Mouse (Mus musculus) limb, embryonic 15.5 days (tissue): Measurements from ENCODE around the gene Pbx2. TPM values are rescaled to one million over a fixed set of nuclear protein-coding genes. Genes with fewer than 3 reads are reported as not detected.

Experiments used
- ATAC-seq: fragments of 200-750 bp; cut with Nextera tagmentation; 2 replicates; pipeline ENCODE4 v1.8.0; 2017; ENCODE audit warnings: low read depth, moderate TSS enrichment; ENCODE audit not compliant: insufficient number of reproducible peaks, low FRiP score, low TSS enrichment
- H3K27ac ChIP-seq: fragments of 300-500 bp; sonication (generic); 2 replicates; pipeline ENCODE4 v1.5.1; 2015; ENCODE audit warnings: moderate library complexity, mild to moderate bottlenecking, inconsistent platforms
- H3K27me3 ChIP-seq: fragments of 300-500 bp; sonication (generic); 2 replicates; pipeline ENCODE4 v1.6.1; 2015; ENCODE audit warnings: inconsistent platforms
- H3K36me3 ChIP-seq: fragments of 300-500 bp; sonication (generic); 2 replicates; pipeline ENCODE4 v1.6.1; 2015; ENCODE audit warnings: inconsistent platforms
- H3K4me1 ChIP-seq: fragments of 300-500 bp; sonication (generic); 2 replicates; pipeline ENCODE4 v1.6.1; 2015; ENCODE audit warnings: inconsistent platforms
- H3K4me2 ChIP-seq: fragments of 300-500 bp; sonication (generic); 2 replicates; pipeline ENCODE4 v1.6.1; 2015; ENCODE audit warnings: mild to moderate bottlenecking, inconsistent platforms
- H3K4me3 ChIP-seq: fragments of 300-500 bp; sonication (generic); 2 replicates; pipeline ENCODE4 v1.5.1; 2015; ENCODE audit warnings: mild to moderate bottlenecking, inconsistent platforms
- H3K9ac ChIP-seq: fragments of 300-500 bp; sonication (generic); 2 replicates; pipeline ENCODE4 v1.6.1; 2015; ENCODE audit warnings: inconsistent platforms
- H3K9me3 ChIP-seq: fragments of 300-500 bp; sonication (generic); 2 replicates; pipeline ENCODE4 v1.6.1; 2016; ENCODE audit warnings: inconsistent platforms
- WGBS: fragments of 180-500 bp; shearing (Covaris S2); methylation state at CpG from one replicate; pipeline ENCODE4 v1.1.7; 2015; 5-methylcytosine and 5-hydroxymethylcytosine counted together
- polyA plus RNA-seq: library from polyadenylated mRNA; unstranded; fragments of >200 nt; fragmentation: Nextera tagmentation; extraction: Ambion mirVana; gene quantifications from 2 replicates; pipeline ENCODE4 v1.2.1, GENCODE M21; 2015

The Pbx2 gene
- polyA plus RNA-seq, 1 experiment from 2014 or later: 9.8 TPM

DNA sequence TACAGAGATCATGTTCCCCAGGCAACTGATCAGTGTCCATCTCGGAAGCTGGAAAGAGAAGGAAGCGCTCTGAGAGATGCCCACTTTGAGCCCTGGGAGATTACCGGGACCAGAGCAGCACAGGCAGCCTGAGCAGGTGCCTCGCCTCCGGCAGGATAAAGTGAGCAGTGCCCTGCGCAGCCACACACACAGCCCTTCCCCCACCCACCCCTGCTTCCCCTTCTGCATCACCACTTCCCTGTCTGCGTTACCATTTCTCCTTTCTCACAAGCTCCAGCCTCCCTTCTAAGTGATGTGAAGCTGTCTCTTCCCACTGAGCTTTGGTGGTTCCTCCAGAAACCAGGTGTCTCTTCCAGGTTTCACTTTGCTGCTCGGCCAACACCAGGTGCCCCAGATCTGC lies 29.9 kb upstream of the Pbx2 start:
- Histone ChIP-seq H3K9ac (no peak overlapping the region), H3K4me3 (no peak overlapping the region), H3K36me3 (no peaks in the 10 kb centered on the region), H3K4me1 (peaks cover 13% of the 10 kb centered on the region), H3K4me2 (no peak overlapping the region), H3K27me3 (0 out of 2 replicates have a peak, but pooled peaks cover 3% of the 10 kb centered on the region), H3K9me3 (no peaks in the 10 kb centered on the region), H3K27ac (0 out of 2 replicates have a peak overlapping the region, but pooled peaks have one; percentile 27)
- 25% methylated on average over 8 of the region's 8 CpGs for WGBS
- ATAC-seq: no peak

DNA sequence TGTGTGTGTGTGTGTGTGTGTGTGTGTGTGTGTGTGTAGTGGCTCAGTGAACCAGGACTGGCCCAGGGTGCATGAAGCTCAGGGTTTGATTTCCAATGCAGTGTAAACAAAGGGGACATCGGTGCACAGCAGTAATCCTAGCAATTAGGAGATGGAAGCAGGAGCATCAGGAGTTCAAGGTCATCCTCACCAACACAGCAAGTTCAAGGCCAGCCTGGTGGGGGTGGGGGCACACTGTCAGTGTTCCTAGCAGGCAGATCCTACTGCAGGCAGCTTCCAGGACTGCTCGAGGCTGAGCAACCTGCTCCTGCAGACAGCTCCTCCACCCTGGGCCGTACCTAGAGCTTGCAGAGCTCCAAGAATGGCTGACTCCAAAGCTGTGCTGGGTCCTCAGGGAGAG lies 28.5 kb upstream of the Pbx2 start:
- Histone ChIP-seq H3K27me3 (0 out of 2 replicates have a peak, but pooled peaks cover 12% of the 10 kb centered on the region), H3K4me3 (no peak overlapping the region), H3K9me3 (no peaks in the 10 kb centered on the region), H3K36me3 (no peaks in the 10 kb centered on the region), H3K9ac (no peak overlapping the region), H3K4me1 (peaks cover 13% of the 10 kb centered on the region), H3K27ac (no peak overlapping the region), H3K4me2 (no peak overlapping the region)
- WGBS: 70% methylated on average over 3 of the region's 3 CpGs
- ATAC-seq: no peak

DNA sequence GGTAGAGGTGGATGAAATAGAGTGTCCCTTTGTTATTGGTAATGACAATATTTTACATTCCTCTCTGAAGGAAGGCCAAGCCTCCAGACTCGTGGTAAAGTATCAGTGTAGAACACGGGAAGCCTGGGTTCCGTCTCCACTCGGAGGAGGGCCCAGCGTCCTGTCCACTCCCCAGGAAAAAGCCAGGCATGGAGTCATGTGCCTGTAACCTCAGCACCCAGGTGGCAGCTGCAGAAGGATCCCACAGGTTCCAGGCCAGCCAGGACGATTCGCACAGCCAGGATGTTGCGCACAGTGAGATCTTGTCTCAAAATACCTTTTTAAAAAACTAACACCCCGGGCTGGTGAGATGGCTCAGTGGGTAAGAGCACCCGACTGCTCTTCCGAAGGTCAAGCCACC lies 27.7 kb upstream of the Pbx2 start:
- Histone ChIP-seq H3K27ac (no peak overlapping the region), H3K4me2 (no peak overlapping the region), H3K4me1 (peaks cover 13% of the 10 kb centered on the region), H3K4me3 (no peak overlapping the region), H3K27me3 (0 out of 2 replicates have a peak, but pooled peaks cover 16% of the 10 kb centered on the region), H3K9me3 (no peaks in the 10 kb centered on the region), H3K36me3 (no peaks in the 10 kb centered on the region), H3K9ac (no peak overlapping the region)
- 64% methylated on average over 11 of the region's 11 CpGs for WGBS
- no peak for ATAC-seq

DNA sequence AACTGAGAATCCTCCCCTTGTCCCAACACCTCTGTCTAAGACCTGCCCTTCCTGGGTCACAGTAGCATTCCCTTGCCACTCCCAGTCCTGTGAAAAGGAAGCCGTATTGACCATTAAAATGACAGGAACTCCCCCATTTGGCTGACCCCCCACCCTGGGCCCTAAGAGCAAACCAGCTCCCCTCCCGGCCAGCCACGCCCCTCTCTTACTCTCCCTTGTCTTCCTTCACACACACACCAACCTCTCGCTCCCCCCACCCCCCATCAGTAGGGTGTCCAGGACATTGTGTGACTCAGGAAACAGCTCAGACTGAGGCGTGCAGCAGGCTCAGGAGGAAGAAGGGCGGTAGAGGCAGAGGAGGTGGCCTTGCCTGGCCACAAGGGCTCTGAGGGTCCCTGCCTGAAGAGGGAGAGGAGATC lies 27.1 kb upstream of the Pbx2 start, which contains the start of gene Notch4:
Gene Notch4, plus strand, starts transcription at position 266 of the 419 bp plus-strand sequence.
- no peak for ATAC-seq
- WGBS: 10% methylated on average over 6 of the region's 6 CpGs
- H3K9ac ChIP-seq: no peak within 1 kb of the TSS
- H3K36me3 ChIP-seq: no peaks in the 10 kb centered on the region
- 0 out of 2 replicates have a peak, but pooled peaks cover 20% of the 10 kb centered on the region for H3K27me3 ChIP-seq
- H3K4me1 ChIP-seq: peaks cover 13% of the 10 kb centered on the region
- H3K4me3 ChIP-seq: peak within 1 kb of the TSS; percentile 9; the same call in 1 of the 2 replicates
- no peak within 1 kb of the TSS; the same call in 1 of the 2 replicates for H3K27ac ChIP-seq
- 0 out of 2 replicates have a peak within 1 kb of the TSS, but pooled peaks have one; percentile 7 for H3K4me2 ChIP-seq
- H3K9me3 ChIP-seq: no peaks in the 10 kb centered on the region

DNA sequence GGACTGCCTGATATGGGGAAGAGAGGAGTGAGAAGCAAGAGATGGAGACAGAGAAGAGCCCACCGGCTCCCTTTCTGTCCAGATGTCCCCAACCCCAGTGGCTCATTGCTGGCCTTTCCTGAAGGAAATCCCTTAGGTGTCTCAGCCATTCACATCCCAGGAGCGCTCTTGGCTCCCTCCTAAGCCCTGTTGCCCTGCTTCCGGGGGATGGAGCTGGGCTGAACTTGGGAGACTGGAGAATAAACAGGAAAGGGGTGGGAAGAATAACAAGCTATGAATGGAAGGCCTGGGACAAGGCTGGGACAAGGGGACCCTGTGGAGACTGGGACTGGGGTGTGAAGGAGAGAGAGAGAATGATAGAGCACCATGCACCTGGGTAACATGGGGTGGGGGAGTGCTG lies 26.3 kb upstream of the Pbx2 start:
- no peak for ATAC-seq
- Histone ChIP-seq H3K4me2 (0 out of 2 replicates have a peak overlapping the region, but pooled peaks have one; percentile 7), H3K9me3 (no peaks in the 10 kb centered on the region), H3K4me3 (peak overlapping the region; percentile 9; the same call in 1 of the 2 replicates), H3K36me3 (no peaks in the 10 kb centered on the region), H3K27me3 (0 out of 2 replicates have a peak, but pooled peaks cover 20% of the 10 kb centered on the region), H3K4me1 (peaks cover 13% of the 10 kb centered on the region), H3K9ac (no peak overlapping the region), H3K27ac (no peak overlapping the region)
- 50% methylated on average over 3 of the region's 3 CpGs for WGBS

DNA sequence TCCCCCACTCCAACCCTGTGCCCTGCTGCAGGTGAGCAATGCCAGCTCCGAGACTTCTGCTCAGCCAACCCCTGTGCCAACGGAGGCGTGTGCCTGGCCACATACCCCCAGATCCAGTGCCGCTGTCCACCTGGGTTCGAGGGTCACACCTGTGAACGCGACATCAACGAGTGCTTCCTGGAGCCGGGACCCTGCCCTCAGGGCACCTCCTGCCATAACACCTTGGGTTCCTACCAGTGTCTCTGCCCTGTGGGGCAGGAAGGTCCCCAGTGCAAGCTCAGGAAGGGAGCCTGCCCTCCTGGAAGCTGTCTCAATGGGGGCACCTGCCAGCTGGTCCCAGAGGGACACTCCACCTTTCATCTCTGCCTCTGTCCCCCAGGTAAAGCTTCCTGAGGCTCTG lies 23.8 kb upstream of the Pbx2 start:
- Histone ChIP-seq H3K36me3 (no peaks in the 10 kb centered on the region), H3K9ac (no peak overlapping the region), H3K4me3 (no peak overlapping the region), H3K27me3 (0 out of 2 replicates have a peak, but pooled peaks cover 20% of the 10 kb centered on the region), H3K27ac (no peak overlapping the region), H3K9me3 (no peaks in the 10 kb centered on the region), H3K4me2 (no peak overlapping the region), H3K4me1 (peaks cover 13% of the 10 kb centered on the region)
- whole genome bisulfite sequencing: 56% methylated on average over 9 of the region's 9 CpGs
- ATAC-seq: no peak

DNA sequence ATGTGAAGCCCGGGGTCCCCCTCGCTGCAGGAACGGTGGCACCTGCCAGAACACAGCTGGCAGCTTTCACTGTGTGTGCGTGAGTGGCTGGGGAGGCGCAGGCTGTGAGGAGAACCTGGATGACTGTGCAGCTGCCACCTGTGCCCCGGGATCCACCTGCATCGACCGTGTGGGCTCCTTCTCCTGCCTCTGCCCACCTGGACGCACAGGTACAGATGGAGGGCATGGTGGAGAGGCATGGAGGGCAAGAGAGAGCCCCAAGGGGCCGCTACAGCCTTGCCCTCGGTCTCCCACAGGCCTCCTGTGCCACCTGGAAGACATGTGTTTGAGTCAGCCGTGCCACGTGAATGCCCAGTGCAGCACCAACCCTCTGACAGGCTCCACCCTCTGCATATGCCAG lies 22.6 kb upstream of the Pbx2 start:
- no peak for ATAC-seq
- no peaks in the 10 kb centered on the region for H3K36me3 ChIP-seq
- H3K4me3 ChIP-seq: no peak overlapping the region
- 0 out of 2 replicates have a peak, but pooled peaks cover 20% of the 10 kb centered on the region for H3K27me3 ChIP-seq
- no peak overlapping the region for H3K4me2 ChIP-seq
- H3K9me3 ChIP-seq: no peaks in the 10 kb centered on the region
- H3K27ac ChIP-seq: no peak overlapping the region
- H3K4me1 ChIP-seq: peaks cover 13% of the 10 kb centered on the region
- H3K9ac ChIP-seq: no peak overlapping the region
- 77% methylated on average over 13 of the region's 13 CpGs for WGBS

DNA sequence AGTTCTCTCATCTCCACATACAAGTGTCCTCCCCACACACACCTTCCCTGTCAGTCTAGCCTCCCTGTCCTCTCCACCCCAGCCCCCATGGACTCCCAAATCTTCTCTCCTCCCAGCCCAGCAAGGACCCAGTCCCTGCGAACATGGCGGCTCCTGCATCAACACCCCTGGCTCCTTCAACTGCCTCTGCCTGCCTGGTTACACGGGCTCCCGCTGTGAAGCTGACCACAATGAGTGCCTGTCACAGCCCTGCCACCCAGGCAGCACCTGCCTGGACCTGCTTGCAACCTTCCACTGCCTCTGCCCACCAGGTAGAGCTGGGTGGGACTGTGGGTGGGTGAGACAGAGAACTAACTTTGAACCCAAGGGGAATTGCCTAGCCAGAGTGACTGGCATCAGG lies 21.1 kb upstream of the Pbx2 start:
- Histone ChIP-seq H3K27ac (no peak overlapping the region), H3K4me2 (no peak overlapping the region), H3K27me3 (0 out of 2 replicates have a peak, but pooled peaks cover 18% of the 10 kb centered on the region), H3K4me1 (peaks cover 2% of the 10 kb centered on the region; the same call in 1 of the 2 replicates), H3K4me3 (no peak overlapping the region), H3K9me3 (no peaks in the 10 kb centered on the region), H3K9ac (no peak overlapping the region), H3K36me3 (no peaks in the 10 kb centered on the region)
- whole genome bisulfite sequencing: 70% methylated on average over 4 of the region's 4 CpGs
- ATAC-seq: no peak

DNA sequence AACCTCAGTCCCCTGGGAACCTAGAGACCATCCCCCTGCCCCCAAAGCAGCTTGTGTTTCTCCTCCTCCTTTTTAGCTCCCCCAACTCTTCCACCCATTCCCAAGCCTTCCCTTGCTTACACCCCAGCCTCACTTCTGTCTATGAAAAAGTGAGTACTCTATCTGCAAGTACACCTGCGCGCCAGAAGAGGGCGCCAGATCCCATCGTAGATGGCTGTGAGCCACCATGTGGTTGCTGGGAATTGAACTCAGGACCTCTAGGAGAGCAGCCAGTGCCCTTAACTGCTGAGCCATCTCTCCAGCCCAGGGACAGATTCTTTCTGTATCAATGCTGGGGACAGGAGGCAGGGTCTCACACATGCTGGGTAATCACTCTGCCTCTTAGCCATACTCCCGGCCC lies 19.2 kb upstream of the Pbx2 start:
- 0 out of 2 replicates have a peak, but pooled peaks cover 14% of the 10 kb centered on the region for H3K27me3 ChIP-seq
- no peak overlapping the region for H3K27ac ChIP-seq
- H3K9ac ChIP-seq: no peak overlapping the region
- 18% methylated on average over 5 of the region's 5 CpGs for WGBS
- no peaks in the 10 kb centered on the region for H3K9me3 ChIP-seq
- H3K36me3 ChIP-seq: no peaks in the 10 kb centered on the region
- no peak overlapping the region for H3K4me2 ChIP-seq
- no peak overlapping the region for H3K4me3 ChIP-seq
- no peak for ATAC-seq
- peaks cover 6% of the 10 kb centered on the region; the same call in 1 of the 2 replicates for H3K4me1 ChIP-seq

DNA sequence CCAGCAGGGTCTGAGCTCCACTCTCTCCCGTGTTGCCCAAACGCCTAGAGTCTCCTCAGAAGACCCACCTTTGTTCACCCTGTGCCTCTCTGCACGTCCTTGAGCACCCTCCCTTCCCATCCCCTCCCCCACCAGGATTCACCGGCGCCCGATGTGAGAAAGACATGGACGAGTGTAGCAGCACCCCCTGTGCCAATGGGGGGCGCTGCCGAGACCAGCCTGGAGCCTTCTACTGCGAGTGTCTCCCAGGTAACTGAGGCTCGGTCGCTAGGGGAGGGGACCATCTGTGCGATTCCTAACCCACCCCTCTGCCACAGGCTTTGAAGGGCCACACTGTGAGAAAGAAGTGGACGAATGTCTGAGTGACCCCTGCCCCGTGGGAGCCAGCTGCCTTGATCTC lies 18.7 kb upstream of the Pbx2 start:
- 13% methylated on average over 15 of the region's 15 CpGs for WGBS
- H3K27ac ChIP-seq: no peak overlapping the region
- no peak overlapping the region for H3K4me3 ChIP-seq
- peaks cover 6% of the 10 kb centered on the region; the same call in 1 of the 2 replicates for H3K4me1 ChIP-seq
- no peaks in the 10 kb centered on the region for H3K36me3 ChIP-seq
- no peak overlapping the region for H3K9ac ChIP-seq
- no peak overlapping the region for H3K4me2 ChIP-seq
- no peaks in the 10 kb centered on the region for H3K9me3 ChIP-seq
- no peak for ATAC-seq
- H3K27me3 ChIP-seq: 0 out of 2 replicates have a peak, but pooled peaks cover 9% of the 10 kb centered on the region

DNA sequence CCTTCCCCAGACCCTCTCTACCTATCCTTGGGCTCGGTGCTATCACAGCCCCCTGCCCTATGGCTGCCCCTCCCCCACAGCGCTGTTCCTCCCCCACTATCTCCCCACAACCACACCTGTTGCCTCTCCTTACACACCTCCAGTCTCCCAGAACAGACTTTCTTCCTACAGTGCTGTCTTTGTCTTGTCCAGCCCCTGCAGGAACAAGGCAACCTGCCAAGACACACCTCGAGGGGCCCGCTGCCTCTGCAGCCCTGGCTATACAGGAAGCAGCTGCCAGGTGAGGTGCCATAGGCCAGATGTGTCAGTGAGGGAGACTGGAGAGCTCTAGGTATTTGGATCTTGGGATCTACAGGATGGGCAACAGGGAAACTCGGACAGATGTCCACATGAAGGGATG lies 14.5 kb upstream of the Pbx2 start:
- H3K27me3 ChIP-seq: no peaks in the 10 kb centered on the region
- H3K4me2 ChIP-seq: no peak overlapping the region
- H3K36me3 ChIP-seq: no peaks in the 10 kb centered on the region
- H3K4me3 ChIP-seq: no peak overlapping the region
- H3K27ac ChIP-seq: 0 out of 2 replicates have a peak overlapping the region, but pooled peaks have one; percentile 0
- no peaks in the 10 kb centered on the region for H3K9me3 ChIP-seq
- H3K9ac ChIP-seq: no peak overlapping the region
- no peak for ATAC-seq
- 46% methylated on average over 5 of the region's 5 CpGs for WGBS
- peaks cover 6% of the 10 kb centered on the region; the same call in 1 of the 2 replicates for H3K4me1 ChIP-seq

DNA sequence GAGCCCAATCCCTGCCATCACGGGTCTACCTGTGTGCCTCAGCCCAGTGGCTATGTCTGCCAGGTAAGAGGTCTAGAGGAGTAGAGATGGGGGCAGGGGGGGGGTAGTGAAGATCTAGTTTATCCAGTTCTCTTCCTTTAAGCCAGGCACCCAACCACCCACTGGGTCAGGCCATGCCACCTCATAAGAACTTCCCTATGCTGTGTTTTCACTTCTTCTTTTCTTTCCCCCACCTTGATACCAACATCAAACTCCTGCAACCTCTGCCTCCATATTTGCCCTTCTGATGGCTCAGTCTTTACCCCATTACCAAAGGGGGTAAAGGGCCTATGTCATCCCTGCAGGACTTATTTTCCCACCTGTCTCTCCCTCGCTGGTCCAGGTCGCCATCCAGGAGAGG lies 13.0 kb upstream of the Pbx2 start:
- H3K9ac ChIP-seq: no peak overlapping the region
- no peak overlapping the region for H3K4me3 ChIP-seq
- H3K9me3 ChIP-seq: no peaks in the 10 kb centered on the region
- 89% methylated on average over 3 of the region's 3 CpGs for WGBS
- H3K4me2 ChIP-seq: no peak overlapping the region
- ATAC-seq: no peak
- H3K36me3 ChIP-seq: no peaks in the 10 kb centered on the region
- H3K27me3 ChIP-seq: no peaks in the 10 kb centered on the region
- H3K27ac ChIP-seq: no peak overlapping the region
- peaks cover 6% of the 10 kb centered on the region; the same call in 1 of the 2 replicates for H3K4me1 ChIP-seq
